Mouse (Mus musculus) MEL (cell line): ENCODE measurements around the gene Smchd1.

Experiments
- CHD2 ChIP-seq: IDR thresholded peaks from 2 replicates; pipeline ENCODE4 v1.6.1; 2011; ENCODE audit warnings: low read length, improper control_type of control experiment
- EP300 ChIP-seq, 2 experiments: IDR thresholded peaks; 2 replicates each; pipeline ENCODE4 v1.6.1; 2011; ENCODE audit warnings: improper control_type of control experiment in 2 of 2, low read length in 2 of 2, low read depth in 1 of 2, mild to moderate bottlenecking in 1 of 2
- GABPA ChIP-seq: IDR thresholded peaks from 2 replicates; pipeline ENCODE4 v1.6.1; 2012; ENCODE audit warnings: low read depth, mild to moderate bottlenecking, inconsistent platforms, low read length, improper control_type of control experiment, moderate library complexity
- HCFC1 ChIP-seq: IDR thresholded peaks from 2 replicates; pipeline ENCODE4 v1.6.1; 2012; ENCODE audit warnings: low read depth, mild to moderate bottlenecking, inconsistent platforms, low read length, improper control_type of control experiment, moderate library complexity
- MAFK ChIP-seq: IDR thresholded peaks from 2 replicates; pipeline ENCODE4 v1.6.1; 2011; ENCODE audit warnings: low read depth, mild to moderate bottlenecking, low read length, improper control_type of control experiment, borderline replicate concordance
- MEF2A ChIP-seq: IDR thresholded peaks from 2 replicates; pipeline ENCODE4 v1.6.1; 2014; ENCODE audit warnings: low read depth, mild to moderate bottlenecking, inconsistent platforms, low read length, improper control_type of control experiment; ENCODE audit not compliant: poor library complexity, insufficient replicate concordance, severe bottlenecking; ENCODE audit errors: extremely low read depth
- POLR2A ChIP-seq, 2 experiments: IDR thresholded peaks; 2 replicates each; pipeline ENCODE4 v1.6.1; 2011 to 2012; ENCODE audit warnings: low read length in 2 of 2, mild to moderate bottlenecking in 2 of 2, control low read depth in 1 of 2, improper control_type of control experiment in 1 of 2, low read depth in 1 of 2, moderate library complexity in 1 of 2; ENCODE audit not compliant: control insufficient read depth in 1 of 2, insufficient read depth in 1 of 2, poor library complexity in 1 of 2
- POLR2AphosphoS2 ChIP-seq: IDR thresholded peaks from 2 replicates; pipeline ENCODE4 v1.6.1; 2011; ENCODE audit warnings: low read length, improper control_type of control experiment
- RCOR1 ChIP-seq: IDR thresholded peaks from 2 replicates; pipeline ENCODE4 v1.6.1; 2012; ENCODE audit warnings: low read depth, mild to moderate bottlenecking, inconsistent platforms, low read length, improper control_type of control experiment
- SIN3A ChIP-seq: IDR thresholded peaks from 2 replicates; pipeline ENCODE4 v1.6.1; 2012; ENCODE audit warnings: low read length, improper control_type of control experiment, inconsistent platforms
- TCF12 ChIP-seq: IDR thresholded peaks from 2 replicates; pipeline ENCODE4 v1.6.1; 2014; ENCODE audit warnings: low read depth, mild to moderate bottlenecking, inconsistent platforms, low read length, improper control_type of control experiment, moderate library complexity
- USF2 ChIP-seq, 2 experiments: IDR thresholded peaks; 2 replicates each; pipeline ENCODE4 v1.6.1; 2011 to 2012; ENCODE audit warnings: improper control_type of control experiment in 2 of 2, low read length in 2 of 2, borderline replicate concordance in 1 of 2, inconsistent platforms in 1 of 2, low read depth in 1 of 2, mild to moderate bottlenecking in 1 of 2; ENCODE audit not compliant: insufficient read depth in 1 of 2
- ZKSCAN1 ChIP-seq: IDR thresholded peaks from 2 replicates; pipeline ENCODE4 v1.6.1; 2012; ENCODE audit warnings: low read depth, mild to moderate bottlenecking, inconsistent platforms, low read length, improper control_type of control experiment, moderate library complexity
- ZNF384 ChIP-seq: IDR thresholded peaks from 2 replicates; pipeline ENCODE4 v1.6.1; 2012; ENCODE audit warnings: low read depth, mild to moderate bottlenecking, inconsistent platforms, low read length, improper control_type of control experiment

DNA sequence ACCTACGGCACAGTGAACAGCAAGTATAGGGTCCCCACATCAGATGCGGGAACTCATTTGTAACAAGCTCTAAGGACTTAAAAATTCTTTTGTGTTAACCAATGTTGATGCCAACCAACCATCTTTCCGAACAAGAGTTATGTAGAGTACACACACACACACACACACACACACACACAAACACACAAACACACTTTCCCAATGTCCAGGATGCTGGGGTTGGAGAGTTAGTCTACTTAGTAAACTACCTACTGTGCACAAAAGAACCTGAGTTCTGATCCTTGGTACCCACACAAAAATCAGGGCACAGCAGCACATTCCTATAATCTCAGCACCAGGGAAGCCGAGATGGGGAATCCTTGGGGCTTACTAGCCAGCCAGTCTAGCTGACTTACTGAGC, 157.6 kb downstream of the Smchd1 start:
- no peak for TF ChIP-seq GABPA
- no peak for TF ChIP-seq EP300 (IDR thresholded peaks at IDR 0.05; ENCODE audit: low read depth in 1 of 2, low read length in 2 of 2)
- no peak for TF ChIP-seq POLR2A (IDR thresholded peaks at IDR 0.05; ENCODE audit: control insufficient read depth in 1 of 2, insufficient read depth in 1 of 2, low read depth in 1 of 2, low read length in 2 of 2, poor library complexity in 1 of 2)
- no peak for TF ChIP-seq MAFK
- TF ChIP-seq USF2 (IDR thresholded peaks at IDR 0.05; ENCODE audit: borderline replicate concordance in 1 of 2, insufficient read depth in 1 of 2, low read depth in 1 of 2, low read length in 2 of 2): no peak
- TF ChIP-seq ZNF384: no peak
- no peak for TF ChIP-seq RCOR1
- no peak for TF ChIP-seq MEF2A
- TF ChIP-seq TCF12: no peak
- TF ChIP-seq CHD2: no peak
- TF ChIP-seq ZKSCAN1: no peak
- no peak for TF ChIP-seq SIN3A
- TF ChIP-seq HCFC1: no peak
- TF ChIP-seq POLR2AphosphoS2: no peak
